Mouse (Mus musculus): Measurements from ENCODE around the gene Adssl1. TPM values are rescaled to one million over a fixed set of nuclear protein-coding genes. Genes with fewer than 3 reads are reported as not detected.

The Adssl1 gene
- 8.0 and 15.3 TPM in 2 replicates for polyA plus RNA-seq (2015; fragmentation: Nextera tagmentation; extraction: Ambion mirVana)

DNA sequence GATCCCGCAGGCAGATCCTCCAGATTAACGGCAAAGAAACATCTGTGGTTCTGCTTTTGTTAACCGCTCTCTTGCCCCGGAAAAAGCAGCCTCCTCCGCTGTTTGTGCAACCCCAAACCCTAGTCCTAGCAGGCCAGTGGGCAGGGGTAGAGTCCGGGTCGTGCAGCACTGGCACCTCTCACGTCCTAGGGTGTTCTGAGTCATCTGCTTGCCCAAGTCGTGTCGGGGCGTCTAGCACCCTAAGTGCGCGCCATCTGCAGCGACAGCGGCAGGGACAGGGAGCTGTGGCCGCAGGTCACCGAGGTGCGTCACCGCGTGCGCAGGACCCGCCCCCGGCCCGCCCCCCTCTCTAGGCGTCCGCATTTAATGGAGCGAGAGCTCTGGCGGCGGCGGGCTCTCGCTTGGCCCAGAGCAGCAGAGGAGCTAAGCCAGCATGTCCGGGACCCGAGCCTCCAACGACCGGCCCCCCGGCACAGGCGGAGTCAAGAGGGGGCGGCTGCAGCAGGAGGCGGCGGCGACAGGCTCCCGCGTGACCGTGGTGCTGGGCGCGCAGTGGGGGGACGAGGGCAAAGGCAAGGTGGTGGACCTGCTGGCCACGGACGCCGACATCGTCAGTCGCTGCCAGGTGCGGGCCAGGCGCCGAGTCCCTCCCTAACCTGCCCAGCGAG lies at the start of gene Adssl1:
Gene Adssl1 (plus strand): TSS at position 360 of the 668 bp plus-strand sequence.

DNA sequence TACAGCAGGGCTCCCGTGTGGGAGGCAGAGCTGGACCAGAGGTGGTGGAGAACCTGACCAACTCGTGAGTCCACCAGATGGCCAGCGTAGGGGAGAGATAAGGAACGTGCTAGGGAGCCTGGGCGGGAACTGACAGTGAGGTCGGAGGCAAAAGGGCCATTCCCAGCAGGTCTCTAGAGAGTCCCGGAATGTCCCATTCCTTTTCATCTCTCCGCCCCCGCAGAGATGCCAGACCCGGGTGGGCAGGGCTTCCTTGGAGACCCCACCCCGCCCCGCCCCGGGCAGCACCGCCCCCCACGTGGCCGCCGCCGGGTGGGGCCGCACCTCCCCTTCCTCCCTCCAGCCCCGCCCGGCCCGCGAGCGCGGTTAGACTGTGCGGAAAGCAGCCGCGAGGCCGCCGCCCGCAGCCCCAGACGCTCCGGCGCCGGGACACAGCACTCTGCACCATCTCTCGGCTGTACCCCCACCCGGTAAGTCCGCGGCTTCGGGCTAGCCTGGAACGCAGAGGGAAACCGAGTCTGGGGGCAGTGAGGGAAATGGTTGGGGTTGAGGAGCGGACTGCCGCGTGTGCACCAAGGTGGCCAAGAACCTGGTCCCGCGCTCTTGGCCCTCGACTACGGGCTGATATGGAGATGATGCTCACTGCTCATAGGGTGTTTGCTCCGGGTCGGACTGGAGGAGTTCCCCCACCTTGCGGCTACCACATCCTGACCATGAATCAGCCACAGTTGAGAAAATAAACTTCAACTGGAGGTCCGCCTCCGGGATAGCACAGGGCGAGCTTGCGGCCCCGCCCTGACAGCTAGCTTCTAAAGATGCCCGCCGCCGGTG lies 31.2 kb upstream of the Adssl1 start, which contains the start of gene Inf2:
Gene Inf2 (plus strand): TSS at position 359 of the 831 bp plus-strand sequence.

DNA sequence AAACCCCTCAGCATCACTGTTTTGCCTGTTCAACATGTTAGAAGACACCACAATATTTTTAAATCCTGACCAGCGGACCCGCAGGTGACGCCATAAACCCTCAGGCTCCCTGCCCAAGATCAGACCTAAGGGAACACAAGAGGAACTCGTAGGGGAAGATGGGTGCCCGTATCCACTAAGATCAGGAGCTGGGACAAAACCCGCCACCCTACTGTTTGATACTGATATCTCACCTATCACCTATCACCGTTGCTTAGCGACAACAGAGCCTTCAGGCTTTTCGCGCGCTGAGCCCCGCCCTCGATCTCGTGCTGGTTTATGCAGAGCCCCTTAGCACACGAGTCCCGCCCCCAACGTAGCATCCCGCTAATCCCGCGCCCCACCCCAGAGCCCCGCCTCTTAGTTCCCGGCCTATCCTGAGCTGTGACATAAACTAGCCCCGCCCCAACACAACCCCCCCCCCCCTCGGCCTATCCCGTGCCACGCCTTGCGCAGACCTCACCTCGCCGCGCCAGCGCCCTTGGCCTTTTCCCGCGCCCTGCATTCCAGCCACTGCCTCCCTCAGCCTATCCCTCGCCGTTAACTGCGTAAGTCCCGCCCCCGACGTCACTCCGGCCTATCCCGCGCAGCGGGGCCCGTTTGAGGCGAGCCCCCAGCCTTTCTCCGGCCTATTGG lies 24.5 kb downstream of the Adssl1 start, which contains the start of gene Siva1:
Gene Siva1 (plus strand): TSS at position 500 of the 675 bp plus-strand sequence.

DNA sequence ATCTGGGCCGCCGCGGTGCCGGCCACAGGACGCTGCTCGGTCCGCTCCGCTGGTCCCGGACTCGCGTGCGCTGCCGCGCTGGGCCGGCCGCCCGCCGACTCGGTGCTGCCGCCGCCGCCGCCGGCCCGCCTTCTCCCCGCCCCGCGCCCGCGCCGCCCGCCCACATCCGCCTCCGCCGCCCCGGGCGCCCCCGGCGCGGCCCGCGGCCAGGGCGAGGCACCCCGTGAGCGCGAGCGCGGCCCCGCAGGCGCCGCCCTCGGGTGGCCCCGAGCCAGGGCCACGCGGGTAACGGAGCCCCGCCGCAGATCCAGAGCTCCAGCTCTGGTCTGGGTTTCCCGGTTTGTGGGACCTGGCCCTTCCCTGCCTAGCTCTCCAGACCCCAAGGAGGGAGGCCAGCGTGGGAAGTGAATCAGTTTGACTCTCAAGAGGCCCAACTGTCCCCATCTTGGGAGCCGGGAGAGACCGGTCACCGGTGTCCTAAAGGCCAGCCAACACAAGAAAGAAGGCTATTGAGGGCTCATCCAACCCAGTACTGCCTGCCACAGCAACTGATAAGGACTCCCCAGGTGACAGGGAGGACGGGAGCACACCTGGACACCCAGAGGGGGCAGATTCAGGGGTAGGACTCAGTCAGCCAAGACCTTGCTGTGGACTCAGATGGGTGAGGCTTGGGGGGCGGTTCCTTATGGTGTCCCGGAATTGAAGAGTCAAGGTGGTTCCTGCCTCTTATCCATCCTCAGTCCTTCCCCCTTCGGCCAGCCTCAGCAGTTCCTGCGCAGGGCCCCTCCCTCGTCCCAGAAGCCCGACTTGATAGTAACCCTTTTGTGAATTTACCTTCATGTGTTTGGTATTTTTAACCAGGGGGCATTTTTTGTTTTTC lies 54.5 kb downstream of the Adssl1 start, which contains the start of gene Akt1:
Gene Akt1 (minus strand): TSS at position 753 of the 880 bp plus-strand sequence.

DNA sequence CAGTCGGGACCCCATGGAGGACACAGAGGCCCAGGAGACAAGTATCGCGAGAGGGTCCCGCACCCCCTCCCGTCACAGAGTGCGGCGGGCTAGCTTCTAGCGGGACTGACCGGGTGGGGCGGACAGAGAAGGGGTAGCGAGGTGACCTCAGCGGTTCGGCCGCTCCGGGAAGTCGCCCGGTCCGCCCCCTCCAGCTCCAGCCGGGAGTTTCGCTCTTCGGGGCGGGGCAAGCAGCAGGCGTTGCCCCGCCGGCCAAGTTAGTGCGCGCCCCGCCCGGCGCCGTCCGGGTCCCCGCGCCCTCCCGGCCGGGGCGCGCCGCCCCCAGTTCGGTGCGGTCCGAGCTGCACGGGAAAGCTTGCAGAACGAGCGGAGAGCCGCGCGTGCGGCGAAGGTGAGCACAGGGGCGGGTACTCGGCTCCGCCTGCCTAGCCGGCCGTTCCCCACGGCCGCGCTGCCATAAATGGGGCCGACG lies 58.7 kb downstream of the Adssl1 start, which contains the start of gene Zbtb42:
Gene Zbtb42 (plus strand): TSS at position 274 of the 472 bp plus-strand sequence.

Small RNA genes within 50 kb of the gene (microRNA-seq; reads per million reads assigned to microRNA genes)
- not detected for gene Mir6939 (ENCODE audit: borderline replicate concordance, insufficient number of aligned reads)

Other genes starting within 250 kb of the Adssl1 start
- 0.55 and 0.94 TPM in 2 replicates for gene A530016L24Rik, start 130.6 kb upstream of the Adssl1 start, polyA plus RNA-seq (2015; fragmentation: Nextera tagmentation; extraction: Ambion mirVana)
- gene Tmem179, start 103.3 kb upstream of the Adssl1 start, polyA plus RNA-seq (2015; fragmentation: Nextera tagmentation; extraction: Ambion mirVana): 5.8 and 12.6 TPM in 2 replicates
- gene Inf2, start 31.3 kb upstream of the Adssl1 start, polyA plus RNA-seq (2015; fragmentation: Nextera tagmentation; extraction: Ambion mirVana): 3.3 and 4.4 TPM in 2 replicates
- 120 and 197 TPM in 2 replicates for gene Siva1, start 24.6 kb downstream of the Adssl1 start, polyA plus RNA-seq (2015; fragmentation: Nextera tagmentation; extraction: Ambion mirVana)
- gene Akt1, start 54.8 kb downstream of the Adssl1 start, polyA plus RNA-seq (2015; fragmentation: Nextera tagmentation; extraction: Ambion mirVana): 145 and 166 TPM in 2 replicates
- gene Zbtb42, start 58.8 kb downstream of the Adssl1 start, polyA plus RNA-seq (2015; fragmentation: Nextera tagmentation; extraction: Ambion mirVana): 2.8 and 2.9 TPM in 2 replicates
- gene Cep170b, start 100.4 kb downstream of the Adssl1 start, polyA plus RNA-seq (2015; fragmentation: Nextera tagmentation; extraction: Ambion mirVana): 9.8 and 12.7 TPM in 2 replicates
- gene Pld4, start 140.6 kb downstream of the Adssl1 start, polyA plus RNA-seq (2015; fragmentation: Nextera tagmentation; extraction: Ambion mirVana): 10.0 and 13.3 TPM in 2 replicates
- gene Ahnak2, start 182.6 kb downstream of the Adssl1 start, polyA plus RNA-seq (2015; fragmentation: Nextera tagmentation; extraction: Ambion mirVana): 5.5 and 7.6 TPM in 2 replicates
- 9.2 and 11.0 TPM in 2 replicates for gene Clba1, start 188.9 kb downstream of the Adssl1 start, polyA plus RNA-seq (2015; fragmentation: Nextera tagmentation; extraction: Ambion mirVana)
- gene Cdca4, start 209.4 kb downstream of the Adssl1 start, polyA plus RNA-seq (2015; fragmentation: Nextera tagmentation; extraction: Ambion mirVana): 25.7 and 31.1 TPM in 2 replicates
- 0.07 and 0.13 TPM in 2 replicates for gene Gpr132, start 248.2 kb downstream of the Adssl1 start, polyA plus RNA-seq (2015; fragmentation: Nextera tagmentation; extraction: Ambion mirVana)